Mouse (Mus musculus) CH12.LX (cell line): ENCODE data around the gene Tet1. TPM values are rescaled to one million over a fixed set of nuclear protein-coding genes. Genes with fewer than 3 reads are reported as not detected.
A peak's percentile ranks its signal among the peaks of the same experiment; 100 is the strongest.

ENCODE experiments used
- DNase-seq: peaks from one replicate; pipeline ENCODE4 v3.0.0-alpha.2; 2013; ENCODE audit errors: extremely low read depth
- H3K27ac ChIP-seq: 2 replicates; pipeline ENCODE4 v1.5.1; 2012; ENCODE audit warnings: low read depth, mild to moderate bottlenecking, control low read depth, moderate library complexity; ENCODE audit not compliant: insufficient read depth
- H3K27me3 ChIP-seq: replicated peaks from 2 replicates; pipeline ENCODE3; 2012; ENCODE audit warnings: inconsistent platforms
- H3K36me3 ChIP-seq, 2 experiments: replicated peaks in 1 of 2; 2 replicates each; pipeline versions ENCODE3 to v1.6.1; 2012; ENCODE audit warnings: inconsistent platforms in 1 of 2, low read length in 1 of 2, mild to moderate bottlenecking in 1 of 2, mixed read lengths in 1 of 2, moderate library complexity in 1 of 2; ENCODE audit not compliant: control insufficient read depth in 1 of 2, insufficient read depth in 1 of 2
- H3K4me1 ChIP-seq, 2 experiments: 2 replicates each; pipeline ENCODE4 v1.6.1; 2012; ENCODE audit warnings: inconsistent platforms in 1 of 2, moderate library complexity in 1 of 2; ENCODE audit not compliant: insufficient read depth in 2 of 2, control insufficient read depth in 1 of 2
- H3K4me2 ChIP-seq: 2 replicates; pipeline ENCODE4 v1.6.1; 2012; ENCODE audit warnings: low read depth, mild to moderate bottlenecking, control low read depth; ENCODE audit not compliant: poor library complexity, insufficient read depth, severe bottlenecking
- H3K4me3 ChIP-seq, 3 experiments: fragments of 150-350 bp in 1 of 3; sonication (generic) in 1 of 3; replicated peaks in 1 of 3; 2 replicates each; pipeline versions ENCODE3 to v1.5.1; 2011 to 2012; ENCODE audit warnings: low read depth in 2 of 3, low read length in 2 of 3, mild to moderate bottlenecking in 2 of 3, moderate library complexity in 2 of 3, control low read depth in 1 of 3, improper control_type of control experiment in 1 of 3, inconsistent platforms in 1 of 3, mixed read lengths in 1 of 3; ENCODE audit not compliant: poor library complexity in 1 of 3
- H3K79me2 ChIP-seq: replicated peaks from 2 replicates; pipeline ENCODE4 v1.6.1; 2012; ENCODE audit warnings: mild to moderate bottlenecking, moderate library complexity; ENCODE audit not compliant: control insufficient read depth, poor library complexity, insufficient read depth, severe bottlenecking; ENCODE audit errors: extremely low read depth
- H3K9ac ChIP-seq: 2 replicates; pipeline ENCODE4 v1.6.1; 2012; ENCODE audit warnings: low read depth, mild to moderate bottlenecking, control low read depth, moderate library complexity; ENCODE audit not compliant: insufficient read depth
- H3K9me3 ChIP-seq: replicated peaks from 2 replicates; pipeline ENCODE3; 2012; ENCODE audit warnings: low read length, inconsistent platforms, mixed read lengths
- BHLHE40 ChIP-seq: IDR thresholded peaks from 2 replicates; pipeline ENCODE4 v1.6.1; 2011; ENCODE audit warnings: mild to moderate bottlenecking, low read depth, low read length, improper control_type of control experiment
- CTCF ChIP-seq, 2 experiments: IDR thresholded peaks in 1 of 2; conservative IDR thresholded peaks in 1 of 2; 2 replicates each; pipeline ENCODE4 v1.5.1; 2011 to 2012; ENCODE audit warnings: low read depth in 2 of 2, low read length in 2 of 2, improper control_type of control experiment in 1 of 2, inconsistent platforms in 1 of 2, mild to moderate bottlenecking in 1 of 2, moderate library complexity in 1 of 2
- E2F4 ChIP-seq: IDR thresholded peaks from 2 replicates; pipeline ENCODE4 v1.6.1; 2011; ENCODE audit warnings: low read depth, low read length, improper control_type of control experiment; ENCODE audit not compliant: insufficient replicate concordance
- EP300 ChIP-seq: IDR thresholded peaks from 2 replicates; pipeline ENCODE4 v1.6.1; 2011; ENCODE audit warnings: low read length, improper control_type of control experiment
- HCFC1 ChIP-seq: IDR thresholded peaks from 2 replicates; pipeline ENCODE4 v1.6.1; 2012; ENCODE audit warnings: low read depth, mild to moderate bottlenecking, inconsistent platforms, low read length, improper control_type of control experiment
- IRF4 ChIP-seq: IDR thresholded peaks from 2 replicates; pipeline ENCODE4 v1.6.1; 2014; ENCODE audit warnings: low read depth, mild to moderate bottlenecking, inconsistent platforms, low read length, improper control_type of control experiment
- JUND ChIP-seq: conservative IDR thresholded peaks from 2 replicates; pipeline ENCODE4 v1.6.1; 2011; ENCODE audit warnings: low read depth, low read length, improper control_type of control experiment
- MAX ChIP-seq: IDR thresholded peaks from 2 replicates; pipeline ENCODE4 v1.6.1; 2011; ENCODE audit warnings: low read length, improper control_type of control experiment
- MEF2A ChIP-seq: IDR thresholded peaks from 2 replicates; pipeline ENCODE4 v1.6.1; 2014; ENCODE audit warnings: low read depth, mild to moderate bottlenecking, inconsistent platforms, low read length, improper control_type of control experiment, borderline replicate concordance
- MXI1 ChIP-seq: IDR thresholded peaks from 2 replicates; pipeline ENCODE4 v1.6.1; 2011; ENCODE audit warnings: mild to moderate bottlenecking, low read depth, low read length, improper control_type of control experiment
- MYC ChIP-seq: IDR thresholded peaks from 2 replicates; pipeline ENCODE4 v1.6.1; 2011; ENCODE audit warnings: low read depth, mild to moderate bottlenecking, improper control_type of control experiment, low read length
- NELFE ChIP-seq: IDR thresholded peaks from 2 replicates; pipeline ENCODE4 v1.6.1; 2011; ENCODE audit warnings: low read depth, low read length, improper control_type of control experiment
- NRF1 ChIP-seq: IDR thresholded peaks from 2 replicates; pipeline ENCODE4 v1.6.1; 2014; ENCODE audit warnings: low read depth, mild to moderate bottlenecking, inconsistent platforms, low read length, improper control_type of control experiment, moderate library complexity
- RAD21 ChIP-seq: IDR thresholded peaks from 2 replicates; pipeline ENCODE4 v1.6.1; 2011; ENCODE audit warnings: low read depth, mild to moderate bottlenecking, low read length, improper control_type of control experiment, moderate library complexity
- SIN3A ChIP-seq: IDR thresholded peaks from 2 replicates; pipeline ENCODE4 v1.6.1; 2012; ENCODE audit warnings: low read length, improper control_type of control experiment, inconsistent platforms
- SMC3 ChIP-seq: IDR thresholded peaks from 2 replicates; pipeline ENCODE4 v1.6.1; 2011; ENCODE audit warnings: low read depth, low read length, improper control_type of control experiment
- TBP ChIP-seq: conservative IDR thresholded peaks from 2 replicates; pipeline ENCODE4 v1.6.1; 2011; ENCODE audit warnings: low read depth, low read length, improper control_type of control experiment
- TCF12 ChIP-seq: IDR thresholded peaks from 2 replicates; pipeline ENCODE4 v1.6.1; 2014; ENCODE audit warnings: low read depth, mild to moderate bottlenecking, inconsistent platforms, low read length, improper control_type of control experiment
- UBTF ChIP-seq: IDR thresholded peaks from 2 replicates; pipeline ENCODE4 v1.6.1; 2012; ENCODE audit warnings: low read depth, mild to moderate bottlenecking, inconsistent platforms, low read length, improper control_type of control experiment, moderate library complexity
- USF2 ChIP-seq: conservative IDR thresholded peaks from 2 replicates; pipeline ENCODE4 v1.6.1; 2011; ENCODE audit warnings: low read depth, low read length, improper control_type of control experiment
- ZMIZ1 ChIP-seq: IDR thresholded peaks from 2 replicates; pipeline ENCODE4 v1.6.1; 2012; ENCODE audit warnings: low read depth, mild to moderate bottlenecking, inconsistent platforms, low read length, improper control_type of control experiment
- ZNF384 ChIP-seq: IDR thresholded peaks from 2 replicates; pipeline ENCODE4 v1.6.1; 2012; ENCODE audit warnings: low read depth, low read length, improper control_type of control experiment, inconsistent platforms
- dilution Hi-C: fragments of 300-500 bp; cut with MboI; formaldehyde crosslinking; loops from 2 replicates; pipeline ENCODE4 v1.14.3; 2020; ENCODE audit warnings: low sequenced_read_pairs; ENCODE audit not compliant: extremely low pct_unique_long_range_greater_than_20kb, extremely low pct_ligation_motif_present
- in situ Hi-C: fragments of 300-500 bp; cut with MboI; formaldehyde crosslinking; loops from 3 replicates; pipeline ENCODE4 v1.14.3; 2019; ENCODE audit warnings: low sequenced_read_pairs, low pct_ligation_motif_present, low pct_unique_long_range_greater_than_20kb, mixed read lengths
- polyA plus RNA-seq: library from polyadenylated mRNA; unstranded; fragments of >175 nt; gene quantifications from 2 replicates; pipeline ENCODE4 v1.2.1, GENCODE M21; 2012; ENCODE audit warnings: low read depth; ENCODE audit not compliant: insufficient read length
- total RNA-seq, 2 experiments: library from RNA; depleted of rRNA; stranded (reverse); fragments of 300-350 nt in 1 of 2; fragments of >200 nt in 1 of 2; gene quantifications; 2 replicates each; pipeline ENCODE4 v1.2.3; 2012 to 2014

Gene Tet1
- total and polyA plus RNA-seq, 3 experiments: 0.23 to 0.55 (median 0.34) TPM

DNA sequence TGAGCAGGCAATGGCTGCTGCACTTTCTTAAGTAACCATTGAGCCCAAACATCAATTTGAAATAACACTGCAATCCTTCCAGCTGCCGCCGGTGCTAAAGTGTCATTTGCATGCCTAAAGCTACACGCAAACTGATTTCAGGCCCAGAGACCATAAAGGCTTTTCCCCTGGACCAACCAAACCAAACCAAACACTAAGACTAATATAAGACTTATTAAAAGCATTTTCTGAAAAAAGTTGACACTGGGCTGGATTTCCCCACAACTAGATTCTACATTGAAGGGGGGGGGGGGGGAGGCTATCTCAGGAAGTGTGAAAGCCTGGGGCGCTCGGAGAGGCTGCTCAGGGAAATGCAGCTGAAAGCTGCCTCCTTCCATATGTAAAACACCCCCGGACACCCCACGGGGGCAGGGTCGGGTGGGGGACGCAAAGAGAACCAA is 24.8 kb downstream of the Tet1 start (continued):
- TF ChIP-seq TBP (no peak), USF2 (no peak), MYC (no peak), HCFC1 (peak; percentile 32; the same call in 1 of the 2 replicates)

GRCm38 (mm10) chr10:62881211-62881610 is 27.6 kb downstream of the Tet1 start:
- no peak overlapping the region for H3K4me2 ChIP-seq
- peaks cover 14 to 56% of the 10 kb centered on the region in 2 experiments for H3K4me1 ChIP-seq
- no peak overlapping the region for H3K9ac ChIP-seq
- H3K36me3 ChIP-seq: no peaks in the 10 kb centered on the region
- no peaks in the 10 kb centered on the region for H3K27me3 ChIP-seq
- peak; percentile 66 for DNase-seq
- no peak overlapping the region for H3K4me3 ChIP-seq
- H3K79me2 ChIP-seq: no peaks in the 10 kb centered on the region
- peaks cover 3% of the 10 kb centered on the region for H3K9me3 ChIP-seq
- H3K27ac ChIP-seq: no peak overlapping the region
- in situ Hi-C loops: no loop called here
- dilution Hi-C loops: no loop called here
- TF ChIP-seq ZMIZ1: no peak
- peak; percentile 15; the same call in 1 of the 2 replicates for TF ChIP-seq EP300
- TF ChIP-seq E2F4: no peak
- 0 out of 2 replicates have a peak, but pooled peaks have one; percentile 28 for TF ChIP-seq MAX
- TF ChIP-seq MEF2A: peak; percentile 47; the same call in 1 of the 2 replicates
- peak; percentile 59 for TF ChIP-seq JUND
- peak; percentile 63; the same call in 1 of the 2 replicates for TF ChIP-seq ZNF384
- peak; percentile 63 for TF ChIP-seq RAD21
- TF ChIP-seq NRF1: no peak
- TF ChIP-seq CTCF (conservative IDR thresholded peaks at IDR 0.05 in 1 of 2, IDR thresholded peaks at IDR 0.05 in 1 of 2; ENCODE audit: low read depth in 2 of 2, low read length in 2 of 2): peak; percentile 60 to 81
- no peak for TF ChIP-seq UBTF
- TF ChIP-seq SMC3: peak; percentile 50
- peak; percentile 24; the same call in 1 of the 2 replicates for TF ChIP-seq BHLHE40
- peak; percentile 58 for TF ChIP-seq IRF4
- TF ChIP-seq NELFE: 0 out of 2 replicates have a peak, but pooled peaks have one; percentile 35
- TF ChIP-seq MYC: peak; percentile 64; the same call in 1 of the 2 replicates
- TF ChIP-seq SIN3A: 0 out of 2 replicates have a peak, but pooled peaks have one; percentile 31
- no peak for TF ChIP-seq TBP
- TF ChIP-seq TCF12: 0 out of 2 replicates have a peak, but pooled peaks have one; percentile 34
- TF ChIP-seq MXI1: no peak; the same call in 1 of the 2 replicates
